Mouse (Mus musculus): ENCODE data around the gene Ptpn21.

- TF ChIP-seq POLR2A (IDR thresholded peaks at IDR 0.05; ENCODE audit: insufficient read depth, low read depth, low read length) (no peak), CTCF (IDR thresholded peaks at IDR 0.05) (no peak)
Measured at GRCm38 (mm10) chr12:98656873-98657272, 80.3 kb downstream of the Ptpn21 start.
